Mouse (Mus musculus) frontal cortex, adult 2 months (tissue): ENCODE results near the gene Dalrd3. TPM values are rescaled to one million over a fixed set of nuclear protein-coding genes. Genes with fewer than 3 reads are reported as not detected.
A peak's percentile ranks its signal among the peaks of the same experiment; 100 is the strongest.

Source experiments
- DNase-seq, 2 experiments: peaks; one replicate each; pipeline ENCODE4 v3.0.0; 2022; ENCODE audit warnings: low spot score in 1 of 2; ENCODE audit errors: extremely low spot score in 1 of 2
- polyA plus RNA-seq: library from polyadenylated mRNA; depleted of rRNA; stranded (reverse); fragments of >200 nt; gene quantifications from 2 replicates; pipeline ENCODE4 v1.2.3, GENCODE M21; 2012; rRNA removed

The Dalrd3 gene
- 259 and 275 TPM in 2 replicates for polyA plus RNA-seq

DNA sequence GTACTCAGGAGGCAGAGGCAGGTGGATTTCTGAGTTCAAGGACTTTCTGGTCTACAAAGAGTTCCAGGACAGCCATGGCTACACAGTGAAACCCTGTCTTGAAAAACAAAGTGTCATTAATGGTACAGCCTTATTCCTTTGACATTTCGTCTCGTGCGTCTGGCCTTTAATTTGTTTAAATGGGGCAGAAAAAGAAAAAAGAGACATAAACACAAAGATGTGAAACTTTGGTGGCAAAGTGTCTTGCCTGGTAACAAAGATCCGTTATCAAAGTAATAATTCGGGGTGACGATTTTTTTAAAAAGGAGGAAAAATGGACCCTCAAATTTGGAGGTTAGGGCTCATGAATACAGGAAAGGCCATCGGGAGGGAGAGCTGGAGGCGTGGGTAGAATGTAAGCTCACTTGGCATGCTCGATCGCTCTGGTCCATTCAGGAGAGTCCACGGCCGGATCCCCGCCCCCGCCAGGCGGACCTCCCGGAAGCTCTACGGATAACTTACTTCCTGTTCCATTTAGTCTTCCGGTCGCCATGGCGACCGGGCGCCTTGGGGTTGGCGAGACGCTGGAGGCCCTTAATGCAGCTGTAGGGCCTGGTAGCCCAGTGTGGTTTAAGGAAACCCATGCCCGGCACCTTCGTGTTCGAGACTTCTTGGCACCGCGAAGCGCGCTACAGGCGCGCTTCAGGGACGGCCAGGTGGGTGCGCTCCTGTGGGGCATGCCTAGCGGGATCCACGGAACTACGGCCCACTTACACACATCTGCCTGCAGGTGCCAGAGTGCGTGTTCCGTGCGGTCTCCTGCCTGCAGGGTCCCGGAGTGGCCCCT is at the start of gene Dalrd3:
Gene Dalrd3 (plus strand): TSS at position 506 of the 826 bp plus-strand sequence.
- DNase-seq, result peak; percentile 87 to 93

GRCm38 (mm10) chr9:108521604-108522003 is 48.1 kb upstream of the Dalrd3 start:
- DNase-seq, result no peak

- DNase-seq, result no peak
Observed at GRCm38 (mm10) chr9:108523341-108523740, 46.3 kb upstream of the Dalrd3 start.

DNA sequence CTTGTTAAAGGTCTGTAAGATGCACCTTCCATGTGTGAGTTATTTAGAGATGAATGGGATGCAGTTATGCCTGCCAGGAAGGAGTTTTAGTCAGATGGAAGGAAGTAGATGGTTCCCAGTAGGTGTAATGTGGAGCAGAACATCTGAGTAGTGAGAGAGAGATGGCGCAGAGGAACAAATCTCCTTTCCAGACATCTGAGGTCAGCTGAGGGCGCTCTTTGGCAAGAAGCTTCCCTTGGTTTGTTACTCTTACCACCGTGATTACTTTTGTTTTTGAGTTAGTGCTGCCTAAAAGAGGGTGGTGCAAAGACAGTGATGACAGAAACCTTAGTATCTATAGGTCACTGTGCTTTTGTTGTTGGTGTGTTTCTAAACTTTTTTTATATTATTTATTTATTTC is 44.3 kb upstream of the Dalrd3 start:
- DNase-seq, result no peak

DNA sequence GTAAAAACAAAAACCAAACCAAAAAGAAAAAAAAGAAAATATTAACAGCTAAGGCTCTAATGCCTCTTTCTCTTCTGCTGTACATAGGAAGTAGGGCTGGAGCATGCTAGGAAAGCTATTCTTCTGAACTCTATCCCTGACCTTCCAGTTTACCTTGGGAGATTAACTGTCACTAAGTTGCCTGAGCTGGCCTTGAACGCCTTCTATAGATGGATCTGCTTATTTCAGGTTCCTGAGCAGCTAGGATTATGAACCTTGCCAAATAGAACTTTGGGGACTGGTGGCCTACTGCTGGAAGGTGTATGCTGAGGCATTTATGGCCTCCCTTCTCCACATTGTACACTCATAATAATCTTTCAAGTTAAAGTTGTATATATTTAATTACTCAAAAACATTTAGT is 38.7 kb upstream of the Dalrd3 start:
- no peak for DNase-seq

DNA sequence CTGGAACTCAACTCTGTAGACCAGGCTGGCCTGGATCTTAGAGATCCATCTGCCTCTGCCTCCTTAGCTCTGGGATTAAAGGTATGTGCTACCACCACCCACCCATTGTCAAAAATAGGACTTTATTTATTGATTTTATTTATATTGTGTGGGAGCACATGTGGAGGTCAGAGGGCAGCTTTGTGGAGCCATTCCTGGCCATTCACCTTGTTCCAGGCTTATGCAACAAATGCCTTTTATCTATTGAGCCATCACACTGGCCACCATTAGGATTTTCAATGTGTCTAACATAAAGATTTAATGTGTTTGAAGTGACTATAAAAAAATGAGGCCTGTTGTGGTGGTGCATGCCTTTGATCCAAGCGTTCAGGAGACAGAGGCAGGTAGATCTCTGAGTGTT is 38.2 kb upstream of the Dalrd3 start:
- no peak for DNase-seq

- DNase-seq, result no peak
Observed at GRCm38 (mm10) chr9:108540846-108541245, 28.8 kb upstream of the Dalrd3 start.

DNA sequence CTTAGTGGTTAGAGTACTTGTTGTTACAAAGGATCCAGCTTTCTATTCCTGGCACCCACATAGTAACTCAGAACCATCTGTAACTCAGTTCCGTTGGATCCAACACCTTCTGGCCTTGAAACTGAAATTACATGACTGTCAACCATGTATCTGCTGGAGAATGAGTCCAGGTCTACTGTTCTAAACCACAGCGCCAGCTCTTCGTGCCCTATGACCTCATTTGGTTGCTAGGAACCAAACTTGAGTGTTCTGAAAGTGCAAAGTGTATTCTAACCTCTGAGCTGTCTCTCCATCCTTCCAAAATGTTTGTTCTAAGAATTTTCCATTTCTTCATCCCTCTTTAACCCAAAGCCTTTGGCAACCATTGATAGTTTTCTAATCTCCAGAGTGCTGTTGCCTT is 23.7 kb upstream of the Dalrd3 start:
- DNase-seq, result no peak

GRCm38 (mm10) chr9:108546875-108547274 is 22.8 kb upstream of the Dalrd3 start:
- DNase-seq, result no peak

DNA sequence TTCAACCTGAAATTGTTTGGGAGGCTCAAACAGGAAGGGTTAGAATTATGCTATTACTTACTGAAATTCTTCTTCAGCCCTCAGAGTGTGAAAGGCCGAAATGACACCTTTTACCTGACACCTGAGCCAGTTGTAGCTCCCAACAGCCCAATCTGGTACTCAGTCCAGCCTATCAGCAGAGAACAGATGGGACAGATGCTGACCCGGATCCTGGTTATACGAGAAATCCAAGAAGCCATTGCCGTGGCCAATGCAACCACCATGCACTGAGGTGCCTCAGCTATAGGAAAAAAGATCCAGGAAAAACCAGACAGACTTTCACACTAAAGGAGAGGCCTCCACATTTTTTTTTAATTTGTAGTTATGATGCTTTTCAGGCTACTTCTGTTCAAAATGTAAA is 10.5 kb upstream of the Dalrd3 start:
- DNase-seq, result no peak

- DNase-seq, result peak; percentile 92 to 96
Observed at GRCm38 (mm10) chr9:108560227-108560841, 9.4 kb upstream of the Dalrd3 start, which contains the start of gene Impdh2. Gene Impdh2, plus strand, starts transcription at chr9:108560286.

DNA sequence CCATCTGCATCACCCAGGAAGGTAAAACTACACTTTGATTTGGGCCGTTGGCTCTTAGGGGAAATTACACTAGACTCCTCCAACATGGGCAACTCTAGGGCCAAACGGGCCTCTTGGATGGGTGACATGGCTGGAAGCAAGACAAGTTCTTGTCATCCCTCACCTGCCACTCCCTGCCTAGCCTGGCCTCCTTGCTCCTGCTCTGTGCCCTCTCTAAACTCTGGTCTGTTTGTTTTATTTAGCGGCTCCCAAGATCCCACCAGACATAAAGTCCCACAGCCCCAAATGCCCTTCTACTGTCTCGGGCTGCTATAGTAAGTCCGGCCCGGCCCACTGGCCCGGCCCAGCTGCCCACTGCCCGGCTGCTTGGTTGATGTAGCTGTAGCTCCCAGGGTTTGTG is 6.0 kb upstream of the Dalrd3 start:
- DNase-seq, result no peak

DNA sequence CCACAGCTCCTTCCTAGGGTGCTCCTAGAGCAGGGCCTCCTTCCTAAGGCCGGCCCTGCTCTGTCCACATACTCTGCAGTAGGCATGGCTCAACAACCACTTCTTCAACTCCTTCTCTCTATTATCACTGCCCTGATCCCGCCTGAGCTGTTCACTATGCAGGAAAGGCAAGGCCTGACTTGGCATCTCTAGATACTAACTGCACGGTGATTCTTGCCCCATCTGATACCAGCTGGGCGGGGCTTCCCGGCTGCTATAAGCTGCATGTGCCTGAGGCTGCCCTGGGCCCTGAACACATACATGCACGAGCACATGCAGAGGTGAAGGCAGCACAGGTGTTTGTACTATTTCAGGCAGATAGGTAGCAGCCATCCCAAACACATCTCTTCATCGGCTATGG is 5.6 kb upstream of the Dalrd3 start:
- no peak for DNase-seq

DNA sequence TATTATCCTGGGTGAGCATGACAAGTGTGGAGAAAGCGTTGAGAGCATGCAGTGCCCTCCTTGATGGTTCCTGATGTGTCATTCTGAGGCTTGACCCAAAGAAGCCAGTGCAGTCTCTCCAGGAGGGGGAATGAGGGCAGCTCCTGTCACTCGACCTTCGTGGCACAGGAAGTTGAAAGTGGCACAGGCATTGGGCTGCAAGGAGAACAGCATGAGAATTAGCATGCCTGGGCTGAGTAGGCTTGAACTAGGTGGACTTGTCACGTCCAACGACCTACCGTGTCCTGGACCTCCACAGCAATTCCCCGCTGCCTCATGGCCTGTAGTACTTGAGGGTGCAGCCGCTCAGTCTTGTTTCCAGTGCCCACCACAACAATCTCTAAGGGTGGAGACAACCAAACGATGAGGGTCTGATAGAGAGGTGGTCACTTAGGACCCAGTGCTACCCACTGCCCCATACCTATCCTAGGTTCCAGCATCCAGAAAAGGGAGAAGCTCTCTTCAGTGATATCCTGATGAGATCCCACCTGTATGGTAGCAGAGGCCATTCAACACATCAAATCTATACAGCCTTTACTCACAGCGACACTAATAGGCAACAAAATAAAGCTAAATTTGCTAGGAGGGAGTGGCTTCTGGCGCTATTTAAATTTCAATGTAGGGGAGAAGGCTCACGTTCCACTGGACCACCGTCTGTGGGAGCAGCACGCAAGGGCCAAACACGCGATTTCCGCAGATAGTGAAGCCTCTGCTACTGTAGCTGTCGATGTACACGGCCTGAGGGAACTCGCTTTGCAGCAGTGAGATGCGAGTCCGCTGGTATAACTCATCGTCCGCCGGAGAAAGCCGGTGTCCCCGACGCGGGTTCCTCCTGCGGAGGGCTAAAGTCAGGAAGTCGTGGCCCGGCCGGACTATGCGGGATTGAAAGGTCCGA is 3.5 kb upstream of the Dalrd3 start:
- no peak for DNase-seq

DNA sequence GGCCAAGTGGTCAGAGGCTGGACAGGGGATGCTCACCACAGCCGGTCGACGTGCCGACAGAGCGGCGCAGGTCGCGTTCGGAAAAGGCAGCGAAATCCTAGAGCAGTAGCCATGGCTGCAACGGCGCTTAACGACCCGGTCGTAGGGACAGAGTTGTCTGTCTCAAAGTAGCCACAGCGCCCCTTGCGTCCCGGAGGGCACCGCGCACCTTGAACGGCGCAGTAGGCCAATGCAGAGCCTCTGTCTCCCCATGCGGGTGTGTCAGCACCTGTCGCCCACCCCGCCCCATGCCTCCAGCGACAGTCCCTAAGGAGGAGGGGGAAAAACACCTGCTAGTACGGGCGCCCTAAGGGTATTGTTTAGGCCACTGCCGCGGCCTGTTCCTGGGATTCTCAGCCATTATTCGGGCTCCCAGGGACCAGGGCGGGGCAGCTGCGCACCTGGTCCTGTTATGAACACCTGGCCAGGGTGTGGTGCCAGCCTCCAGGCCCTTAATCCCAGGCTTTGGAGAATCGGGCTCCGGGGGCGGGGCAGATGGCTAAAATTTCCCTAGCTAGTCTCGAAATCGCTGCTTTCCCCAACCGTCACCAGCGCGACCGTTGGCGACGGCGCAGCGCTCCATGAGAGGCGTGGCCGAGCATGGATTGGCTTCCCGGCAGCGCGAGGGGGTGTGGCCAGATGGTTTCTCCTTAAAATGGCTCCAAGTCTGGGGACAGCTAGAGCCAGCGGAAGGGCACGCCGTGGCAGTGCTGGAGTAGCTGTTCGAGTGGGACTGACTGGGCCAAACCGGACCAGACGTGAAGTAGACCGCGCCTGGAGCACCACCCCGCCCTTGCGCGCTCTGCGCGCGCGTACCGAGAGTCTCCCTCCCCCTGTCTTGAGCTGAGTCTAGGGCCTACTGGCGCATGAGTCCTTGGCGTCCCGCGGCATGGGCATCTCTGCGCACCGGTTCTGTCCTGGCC is 2.6 kb upstream of the Dalrd3 start, which contains the start of gene Ndufaf3:
Gene Ndufaf3 (minus strand): TSS at position 620 of the 962 bp plus-strand sequence.
- peak; percentile 92 to 97 for DNase-seq

- no peak for DNase-seq
Observed at GRCm38 (mm10) chr9:108567931-108568419, 1.7 kb upstream of the Dalrd3 start.

- no peak for DNase-seq
Observed at GRCm38 (mm10) chr9:108568511-108568921, 1.2 kb upstream of the Dalrd3 start.

DNA sequence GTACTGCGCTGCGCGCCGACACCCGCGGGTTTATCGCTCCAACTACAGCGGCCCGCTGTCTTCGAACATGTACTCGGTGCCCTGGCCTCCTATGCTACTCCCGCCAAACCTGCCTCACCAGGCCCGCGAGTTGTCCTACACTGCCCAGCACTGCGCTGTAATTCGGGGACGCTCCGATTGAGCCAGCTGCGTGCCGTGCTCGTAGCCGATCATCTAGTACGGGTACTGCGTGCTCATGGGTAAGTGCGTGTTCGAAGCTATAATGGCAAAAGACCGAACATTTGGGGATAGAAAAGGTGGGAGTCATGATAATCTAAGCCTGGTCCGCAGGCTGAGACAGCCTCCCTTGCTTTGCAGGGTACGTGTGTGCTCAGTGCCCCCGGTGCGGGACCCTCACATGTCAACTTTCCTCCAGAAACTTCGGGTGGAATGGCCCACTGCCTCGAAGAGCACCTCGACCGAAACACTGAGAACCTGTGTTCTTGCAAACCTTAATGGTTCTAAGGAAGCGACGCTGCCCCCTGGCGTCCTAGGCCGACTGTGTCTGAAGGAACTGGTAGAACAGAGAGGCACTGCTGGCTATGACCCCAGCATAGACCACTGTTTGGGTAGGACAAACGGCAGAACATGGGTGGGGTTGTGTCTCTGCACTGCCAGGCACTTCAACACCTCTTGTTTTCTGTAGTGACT is 666 bp downstream of the Dalrd3 start:
- DNase-seq, result peak in 1 of 2 experiments; percentile 87

- DNase-seq, result no peak
Observed at GRCm38 (mm10) chr9:108571401-108571973, 1.8 kb downstream of the Dalrd3 start.
